Mouse (Mus musculus) olfactory bulb, adult 2 months (tissue): ENCODE results near the gene Cgref1. TPM values are rescaled to one million over a fixed set of nuclear protein-coding genes. Genes with fewer than 3 reads are reported as not detected.

ENCODE experiments used
- H3K27ac ChIP-seq: fragments of 200-500 bp; 2 replicates; pipeline ENCODE4 v1.5.1; 2012; ENCODE audit warnings: low read depth, low read length; ENCODE audit not compliant: insufficient read depth
- H3K4me1 ChIP-seq: fragments of 200-500 bp; 2 replicates; pipeline ENCODE4 v1.6.1; 2012; ENCODE audit warnings: low read length; ENCODE audit not compliant: control insufficient read depth, insufficient read depth
- H3K4me3 ChIP-seq: fragments of 200-500 bp; 2 replicates; pipeline ENCODE4 v1.5.1; 2012; ENCODE audit warnings: mild to moderate bottlenecking, low read depth, low read length, moderate library complexity; ENCODE audit not compliant: insufficient read depth
- CTCF ChIP-seq: fragments of 200-500 bp; IDR thresholded peaks from 2 replicates; pipeline ENCODE4 v1.5.1; 2012; ENCODE audit warnings: low read depth, mild to moderate bottlenecking, low read length, moderate library complexity; ENCODE audit not compliant: insufficient read depth
- POLR2A ChIP-seq: fragments of 200-500 bp; IDR thresholded peaks from 2 replicates; pipeline ENCODE4 v1.6.1; 2012; ENCODE audit warnings: mild to moderate bottlenecking, low read depth, low read length, moderate library complexity; ENCODE audit not compliant: insufficient read depth
- WGBS: fragments of 180-500 bp; shearing (Covaris S2); methylation state at CpG from one replicate; pipeline ENCODE4 v1.1.7; 2018; 5-methylcytosine and 5-hydroxymethylcytosine counted together
- polyA plus RNA-seq: library from polyadenylated mRNA; stranded (reverse); fragments of >200 nt; gene quantifications from 2 replicates; pipeline ENCODE4 v1.2.4, GENCODE M21; 2012; ENCODE audit warnings: low replicate concordance; ENCODE audit not compliant: missing spikeins, insufficient read depth, insufficient read length

Cgref1 gene
- polyA plus RNA-seq, 1 experiment = not detected

DNA sequence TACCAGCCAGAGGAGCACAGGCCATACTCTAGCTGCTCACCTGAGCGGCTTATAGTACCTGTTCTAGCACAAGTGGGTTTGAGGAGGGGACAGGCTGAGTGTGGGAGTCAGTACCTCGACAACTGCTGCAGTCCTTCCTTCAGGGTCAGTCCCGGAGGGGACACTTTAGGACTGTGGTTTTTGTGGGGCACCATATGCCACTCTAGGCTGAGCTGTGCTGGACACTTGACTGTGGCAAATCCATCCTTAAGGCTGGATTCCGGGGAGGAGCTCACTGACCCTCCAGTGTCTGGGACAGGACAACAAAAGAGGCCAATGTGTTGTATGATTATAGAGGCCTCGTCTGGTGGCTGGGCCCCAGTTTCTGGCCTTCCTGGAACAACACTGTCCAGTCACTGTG is 7.2 kb upstream of the Cgref1 start:
- peaks cover 10% of the 10 kb centered on the region for H3K4me1 ChIP-seq
- no peak overlapping the region for H3K4me3 ChIP-seq
- H3K27ac ChIP-seq = no peak overlapping the region
- TF ChIP-seq CTCF (no peak), POLR2A (no peak)
- 76% methylated on average over 5 of the region's 5 CpGs for WGBS

- no peak for TF ChIP-seq CTCF
- TF ChIP-seq POLR2A = no peak
- WGBS = 35% methylated on average over 6 of the region's 6 CpGs
- peaks cover 10% of the 10 kb centered on the region for H3K4me1 ChIP-seq
- no peak overlapping the region for H3K27ac ChIP-seq
- H3K4me3 ChIP-seq = no peak overlapping the region
Observed at GRCm38 (mm10) chr5:30951706-30952105, 6.3 kb upstream of the Cgref1 start.

- TF ChIP-seq POLR2A = no peak
- TF ChIP-seq CTCF = no peak
- Histone ChIP-seq H3K27ac (no peak overlapping the region), H3K4me1 (peaks cover 8% of the 10 kb centered on the region), H3K4me3 (no peak overlapping the region)
- 83% methylated on average over 2 of the region's 2 CpGs for WGBS
Observed at GRCm38 (mm10) chr5:30950922-30951321, 5.5 kb upstream of the Cgref1 start.

GRCm38 (mm10) chr5:30950451-30950850 is 5.1 kb upstream of the Cgref1 start:
- Histone ChIP-seq H3K27ac (peak overlapping the region; percentile 5; the same call in 1 of the 2 replicates), H3K4me1 (peaks cover 7% of the 10 kb centered on the region), H3K4me3 (peak overlapping the region; percentile 60)
- 33% methylated on average over 4 of the region's 4 CpGs for WGBS
- TF ChIP-seq CTCF = no peak
- TF ChIP-seq POLR2A = no peak

DNA sequence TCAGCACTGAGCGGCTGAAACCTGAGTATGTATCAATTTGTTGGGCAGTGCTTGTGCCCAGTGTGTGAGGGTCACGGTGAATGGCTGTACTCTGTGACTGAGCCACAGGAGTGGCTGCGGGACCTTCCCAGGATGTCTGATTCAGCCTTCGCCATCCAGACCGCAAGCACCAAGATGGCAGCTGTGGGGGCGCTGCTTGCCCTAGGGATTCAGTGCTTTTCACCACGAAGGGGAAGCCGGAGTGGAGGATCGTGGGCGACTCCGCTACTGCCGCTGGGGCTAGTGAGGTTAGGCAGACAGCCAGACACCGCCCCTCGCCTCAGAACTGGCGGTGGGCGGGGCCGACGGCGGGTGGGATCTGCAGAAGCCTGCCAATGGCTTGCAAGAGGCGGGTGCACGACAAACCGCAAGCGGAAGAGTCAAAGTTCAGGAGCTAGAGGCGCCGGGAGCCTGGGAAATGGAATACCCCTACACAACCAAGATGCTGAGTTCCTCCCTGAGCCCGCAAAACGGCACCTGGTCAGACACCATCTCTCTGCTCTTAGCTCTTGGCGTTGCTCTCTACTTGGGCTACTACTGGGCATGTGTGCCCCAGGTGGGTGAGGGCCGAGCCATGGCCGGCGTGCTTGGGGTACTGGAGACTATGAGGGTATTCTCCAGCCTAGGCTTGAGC is 4.4 kb upstream of the Cgref1 start:
- Histone ChIP-seq H3K4me3 (peak overlapping the region; percentile 60), H3K27ac (peak overlapping the region; percentile 78), H3K4me1 (peaks cover 14% of the 10 kb centered on the region)
- under 1% methylated on average over 31 of the region's 31 CpGs for WGBS
- TF ChIP-seq POLR2A (peak; percentile 59), CTCF (no peak)

- 83% methylated on average over 5 of the region's 5 CpGs for WGBS
Observed at GRCm38 (mm10) chr5:30948620-30949019, 3.2 kb upstream of the Cgref1 start.

GRCm38 (mm10) chr5:30944344-30944743 is 1.0 kb downstream of the Cgref1 start:
- no peak overlapping the region for H3K4me3 ChIP-seq
- H3K4me1 ChIP-seq = peaks cover 11% of the 10 kb centered on the region
- no peak overlapping the region for H3K27ac ChIP-seq
- WGBS = 92% methylated on average over 6 of the region's 6 CpGs
- TF ChIP-seq POLR2A (no peak), CTCF (no peak)

More at GRCm38 (mm10) chr5:30948620-30949019, 3.2 kb upstream of the Cgref1 start:
- TF ChIP-seq CTCF (no peak), POLR2A (no peak)
- no peak overlapping the region for H3K27ac ChIP-seq
- H3K4me3 ChIP-seq = no peak overlapping the region
- peaks cover 14% of the 10 kb centered on the region for H3K4me1 ChIP-seq

GRCm38 (mm10) chr5:30943004-30943403 is 2.4 kb downstream of the Cgref1 start:
- peaks cover 8% of the 10 kb centered on the region for H3K4me1 ChIP-seq
- TF ChIP-seq CTCF (no peak), POLR2A (no peak)
- H3K27ac ChIP-seq = no peak overlapping the region
- 95% methylated on average over 2 of the region's 2 CpGs for WGBS
- no peak overlapping the region for H3K4me3 ChIP-seq

GRCm38 (mm10) chr5:30934725-30935461 is 10.5 kb downstream of the Cgref1 start:
- WGBS = 75% methylated on average over 5 of the region's 5 CpGs

More at GRCm38 (mm10) chr5:30934725-30935461, 10.5 kb downstream of the Cgref1 start:
- Histone ChIP-seq H3K4me1 (peaks cover 7% of the 10 kb centered on the region; the same call in 1 of the 2 replicates), H3K27ac (no peak overlapping the region), H3K4me3 (no peak overlapping the region)
- TF ChIP-seq POLR2A (no peak), CTCF (no peak)
